Mouse (Mus musculus): ENCODE measurements around the gene Setx.

The Setx gene

DNA sequence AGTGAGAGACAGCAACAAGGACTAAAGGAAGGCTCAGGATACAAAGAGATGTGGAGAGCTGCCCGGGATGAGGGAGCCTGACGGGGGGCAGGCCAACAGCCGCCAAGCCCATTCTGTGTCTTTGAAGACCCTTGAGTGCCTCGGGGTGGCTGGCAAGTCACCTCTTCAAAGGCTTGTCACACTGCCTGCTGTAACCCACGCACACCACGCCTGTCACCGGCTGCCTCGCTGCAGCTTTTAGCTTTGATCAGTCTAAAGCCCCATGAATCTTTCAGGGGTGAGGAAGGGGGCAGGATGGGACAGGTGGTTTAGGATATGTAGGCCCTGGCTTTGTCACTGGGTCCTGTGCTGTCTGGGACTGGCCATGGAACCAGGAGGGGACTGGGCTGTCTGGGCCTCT is 82.2 kb downstream of the Setx start:
- no peak for DNase-seq (ENCODE audit: extremely low read depth, insufficient read length, low spot score)

DNA sequence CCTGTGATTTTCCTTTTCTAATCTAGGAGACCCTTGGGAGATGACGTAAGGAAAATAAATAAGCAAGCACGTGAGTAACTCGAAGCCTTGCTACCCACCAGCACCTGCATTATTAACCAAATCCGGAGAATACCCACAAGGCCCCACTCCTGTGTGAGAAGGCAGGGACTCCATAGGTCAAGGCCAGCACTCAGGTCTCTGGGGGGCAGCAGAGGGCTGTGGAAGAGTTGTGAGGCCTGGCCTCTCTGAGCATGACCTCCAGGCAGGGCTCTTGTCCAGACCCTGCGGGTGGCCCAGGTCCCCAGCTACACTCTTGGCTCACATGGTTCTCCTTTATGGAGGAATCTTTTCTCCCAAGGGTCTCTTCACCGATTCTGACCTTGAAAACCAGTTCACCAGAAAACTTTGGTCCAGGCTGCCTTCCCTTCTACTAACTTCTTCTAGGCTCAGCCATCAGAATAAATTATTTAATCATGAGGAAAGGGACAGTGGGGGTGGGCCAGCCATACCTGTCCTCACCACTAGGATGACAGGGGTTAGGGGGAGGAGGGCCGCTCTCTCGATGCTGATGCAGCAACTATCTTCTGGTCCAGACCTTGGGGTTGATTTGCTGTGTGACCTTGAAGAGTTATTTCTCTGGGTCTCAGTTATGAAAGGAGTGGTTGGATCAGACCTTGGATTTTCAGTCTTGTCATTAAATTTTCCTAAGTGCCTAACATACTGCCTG is 92.5 kb downstream of the Setx start:
- DNase-seq (ENCODE audit: extremely low read depth, insufficient read length, low spot score) = no peak

- DNase-seq (ENCODE audit: extremely low read depth, insufficient read length, low spot score) = no peak
Measured at GRCm38 (mm10) chr2:29217042-29217441, 93.1 kb downstream of the Setx start.

GRCm38 (mm10) chr2:29217897-29218296 is 93.9 kb downstream of the Setx start:
- DNase-seq (ENCODE audit: extremely low read depth, insufficient read length, low spot score) = peak; percentile 81

- no peak for DNase-seq (ENCODE audit: extremely low read depth, insufficient read length, low spot score)
Measured at GRCm38 (mm10) chr2:29218831-29219230, 94.8 kb downstream of the Setx start.

DNA sequence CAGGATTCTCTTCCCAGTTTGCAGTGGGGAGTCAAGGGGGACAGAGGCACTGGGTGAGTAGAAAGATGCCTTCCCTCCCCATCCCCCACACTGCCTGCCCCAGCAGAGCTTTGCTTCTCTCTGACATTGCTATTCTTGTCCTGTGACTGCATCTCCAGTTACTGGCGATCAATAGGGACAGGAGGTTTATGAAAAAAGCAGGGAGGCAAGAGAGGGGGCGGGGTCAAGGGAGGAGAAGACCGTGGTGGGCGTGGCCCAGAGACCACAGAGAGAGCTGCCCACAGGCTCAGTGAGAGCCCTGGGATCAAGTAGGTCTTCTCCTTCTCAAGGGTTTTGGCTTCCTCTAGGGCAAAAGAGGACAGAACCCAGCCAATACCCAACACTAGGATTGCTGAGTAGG is 98.3 kb downstream of the Setx start:
- DNase-seq (ENCODE audit: extremely low read depth, insufficient read length, low spot score) = peak; percentile 23

GRCm38 (mm10) chr2:29223591-29224262 is 99.7 kb downstream of the Setx start:
- no peak for DNase-seq (ENCODE audit: extremely low read depth, insufficient read length, low spot score)

DNA sequence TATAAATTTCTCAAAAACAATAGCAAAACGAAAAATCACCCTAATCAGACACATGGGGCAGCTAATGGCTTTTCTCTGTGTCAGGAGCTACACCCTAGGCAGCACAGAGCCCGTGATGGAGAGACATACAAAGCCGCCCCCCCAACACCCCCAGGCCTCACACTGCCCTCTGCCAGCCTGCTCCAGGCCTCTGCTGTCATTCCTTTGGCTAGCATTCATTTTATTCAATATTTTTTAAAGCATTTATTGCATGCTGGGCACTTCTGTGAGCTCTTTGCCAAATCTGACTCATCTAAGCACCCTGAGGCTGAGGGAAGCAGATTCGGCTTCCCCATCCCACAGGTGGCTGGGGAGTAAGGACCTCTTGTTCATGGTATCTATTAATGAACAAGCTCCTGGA is 102.7 kb downstream of the Setx start:
- DNase-seq (ENCODE audit: extremely low read depth, insufficient read length, low spot score) = no peak

DNA sequence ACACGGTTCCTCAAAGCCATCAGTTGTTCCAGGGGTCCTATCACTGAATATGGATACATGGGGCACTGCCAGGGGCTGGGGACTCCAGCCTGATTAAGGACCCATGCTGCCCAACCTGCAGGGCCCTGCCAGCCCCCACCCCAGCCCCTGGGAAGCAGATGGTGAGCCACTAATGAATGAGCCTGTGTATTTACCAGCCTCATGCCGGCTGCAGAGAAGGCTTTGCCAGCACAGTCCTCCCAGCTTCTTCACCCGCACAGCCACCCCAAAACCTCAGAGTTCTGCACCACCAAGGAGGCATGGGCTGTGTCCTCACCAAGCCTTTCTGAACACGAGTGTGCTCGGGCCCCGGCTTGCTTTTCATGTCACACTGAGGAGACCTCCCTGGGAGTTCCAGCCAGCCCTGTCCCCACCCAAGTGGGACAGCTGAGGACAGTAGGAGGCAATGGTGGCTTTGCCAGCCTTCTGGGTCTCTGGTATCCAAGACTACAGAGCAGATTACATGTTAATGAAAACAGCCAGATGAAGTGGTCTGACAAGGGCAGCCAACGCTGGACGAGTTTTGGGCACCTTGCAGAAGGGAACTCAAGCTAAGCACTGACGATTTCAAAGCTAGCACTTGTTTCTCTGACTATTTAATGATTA is 106.3 kb downstream of the Setx start:
- no peak for DNase-seq (ENCODE audit: extremely low read depth, insufficient read length, low spot score)
